Comparison of ENCODE assay signal across 28 mouse cellular contexts in genomic region chr13:41704806-41705205, GRCm38 (mm10).
DNase-seq lines count a peak whose midpoint lies in the region; ATAC-seq and TF ChIP-seq lines count a peak whose summit lies in the region.
"Had no signal": no experiment of that assay in that cellular context is flagged by ENCODE, and none has a peak within 500 bp of the region (broad histone marks: within the 10 kb centered on the region; RNA-seq: fewer than 3 reads in every experiment).

No protein-coding gene starts in this region.

- H3K4me2 ChIP-seq in kidney, embryonic 15.5 days = no peak overlapping the region
- H3K4me2 ChIP-seq in heart, embryonic 14.5 days (ENCODE audit: low read length) = no peak overlapping the region
- H3K4me2 ChIP-seq in hindbrain, embryonic 12.5 days (replicated peaks) = no peak overlapping the region
- H3K4me2 ChIP-seq: embryonic facial prominence, embryonic 12.5 days; forebrain, embryonic 12.5 days; intestine, embryonic 15.5 days; limb, embryonic 12.5 days; liver, embryonic 15.5 days; midbrain, embryonic 13.5 days; neural tube, embryonic 15.5 days had no signal

- ATAC-seq in kidney, embryonic 15.5 days (replicated peaks; ENCODE audit: low FRiP score) = no peak
- ATAC-seq in heart, embryonic 14.5 days (ENCODE audit: insufficient number of reproducible peaks, insufficient read depth, low FRiP score, low read depth) = no peak
- ATAC-seq in hindbrain, embryonic 12.5 days (ENCODE audit: low FRiP score) = no peak
- no peak for ATAC-seq in erythroblast, adult 5-6 weeks (replicated peaks; ENCODE audit: low FRiP score, poor library complexity, severe bottlenecking)
- ATAC-seq: forebrain, postnatal 0 days; hindbrain, postnatal 0 days; intestine, embryonic 15.5 days; midbrain, embryonic 13.5 days had no signal

- 73% methylated on average over 2 of the region's 2 CpGs for WGBS in heart, adult 2 months
- WGBS in kidney, embryonic 15.5 days = 98% methylated on average over 2 of the region's 2 CpGs
- 67% methylated on average over 2 of the region's 2 CpGs for WGBS in heart, embryonic 14.5 days
- 92% methylated on average over 2 of the region's 2 CpGs for WGBS in hindbrain, embryonic 12.5 days

- no peak for TF ChIP-seq EP300 in heart, adult 2 months (IDR thresholded peaks at IDR 0.05; ENCODE audit: insufficient read depth, low read depth, low read length)

- peaks cover 4% of the 10 kb centered on the region for H3K4me1 ChIP-seq in heart, adult 2 months (ENCODE audit: control insufficient read depth, insufficient read depth, low read length)
- peaks cover 23% of the 10 kb centered on the region for H3K4me1 ChIP-seq in kidney, embryonic 15.5 days
- H3K4me1 ChIP-seq in embryonic fibroblast, embryonic 13.5 days (ENCODE audit: control insufficient read depth, insufficient read depth, low read length) = peaks cover 8% of the 10 kb centered on the region
- H3K4me1 ChIP-seq in heart, embryonic 14.5 days (ENCODE audit: control insufficient read depth in 2 of 2, insufficient read depth in 2 of 2, low read length in 2 of 2) = peaks cover 35 to 49% of the 10 kb centered on the region in 2 experiments
- H3K4me1 ChIP-seq in hindbrain, embryonic 12.5 days = no peaks in the 10 kb centered on the region
- H3K4me1 ChIP-seq: embryonic facial prominence, embryonic 12.5 days; limb, embryonic 12.5 days; liver, embryonic 15.5 days; midbrain, embryonic 13.5 days had no signal

- intact Hi-C loops in heart, adult 2 months (cut with DNase I) = loop anchor here (5.0 kb wide), 4 partner anchors 43 to 882 kb away; partner anchors contain the start of gene Hivep1
- intact Hi-C loops in heart, postnatal 25 days (cut with DNase I) = loop anchor here (5.0 kb wide), 3 partner anchors 43 to 452 kb away; no protein-coding TSS in a partner anchor

- no peak overlapping the region for H3K9ac ChIP-seq in heart, adult 2 months (ENCODE audit: low read depth, low read length)
- H3K9ac ChIP-seq in kidney, embryonic 15.5 days = no peak overlapping the region
- no peak overlapping the region for H3K9ac ChIP-seq in heart, embryonic 14.5 days (ENCODE audit: low read length)
- no peak overlapping the region for H3K9ac ChIP-seq in hindbrain, embryonic 12.5 days
- H3K9ac ChIP-seq: embryonic facial prominence, embryonic 12.5 days; forebrain, embryonic 12.5 days; forebrain, postnatal 0 days; intestine, embryonic 15.5 days; limb, embryonic 12.5 days; liver, embryonic 15.5 days; midbrain, embryonic 13.5 days; neural tube, embryonic 15.5 days had no signal

- no peak for TF ChIP-seq POLR2A in heart, adult 2 months (IDR thresholded peaks at IDR 0.05; ENCODE audit: insufficient read depth, low read depth, low read length)
- no peak for TF ChIP-seq POLR2A in embryonic fibroblast, embryonic 13.5 days (IDR thresholded peaks at IDR 0.05; ENCODE audit: low read depth, low read length)

- no peak overlapping the region for H3K4me3 ChIP-seq in heart, adult 2 months
- H3K4me3 ChIP-seq in kidney, embryonic 15.5 days (replicated peaks) = no peak overlapping the region
- no peak overlapping the region for H3K4me3 ChIP-seq in embryonic fibroblast, embryonic 13.5 days (ENCODE audit: insufficient read depth, low read length)
- H3K4me3 ChIP-seq in heart, embryonic 14.5 days (ENCODE audit: control insufficient read depth in 1 of 2, insufficient read depth in 1 of 2, low read depth in 1 of 2, low read length in 2 of 2) = no peak overlapping the region
- H3K4me3 ChIP-seq in hindbrain, embryonic 12.5 days = no peak overlapping the region
- H3K4me3 ChIP-seq: embryonic facial prominence, embryonic 12.5 days; erythroblast, embryonic 14.5 days; forebrain, embryonic 12.5 days; intestine, embryonic 15.5 days; layer of hippocampus, adult 2 months; left cerebral cortex, adult 2 months; limb, embryonic 12.5 days; liver, embryonic 15.5 days; midbrain, embryonic 13.5 days; neural tube, embryonic 15.5 days had no signal

- DNase-seq in heart, adult 2 months = peak in 1 of 2 experiments; percentile 23
- DNase-seq in heart, postnatal 25 days (ENCODE audit: low spot score) = no peak
- DNase-seq in kidney, postnatal 25 days = no peak
- DNase-seq: adrenal gland, postnatal 10 days; cerebellum, adult 9-11 months; forebrain, postnatal 0 days; kidney, adult 8-10 months; retina, postnatal 1 day; right cerebral cortex, postnatal 14 days; thymus, postnatal 4 days had no signal

- TF ChIP-seq CTCF in heart, adult 2 months (IDR thresholded peaks at IDR 0.05) = no peak
- TF ChIP-seq CTCF in embryonic fibroblast, embryonic 13.5 days (IDR thresholded peaks at IDR 0.05; ENCODE audit: borderline replicate concordance, insufficient read depth, low read length) = no peak

- no peaks in the 10 kb centered on the region for H3K79me2 ChIP-seq in heart, adult 2 months (replicated peaks; ENCODE audit: control insufficient read depth, insufficient read depth, low read length)

- no peaks in the 10 kb centered on the region for H3K27me3 ChIP-seq in heart, adult 2 months (ENCODE audit: control insufficient read depth, insufficient read depth, low read length)
- no peaks in the 10 kb centered on the region for H3K27me3 ChIP-seq in kidney, embryonic 15.5 days
- H3K27me3 ChIP-seq in heart, embryonic 14.5 days (ENCODE audit: control insufficient read depth, insufficient read depth, low read length) = no peaks in the 10 kb centered on the region
- no peaks in the 10 kb centered on the region for H3K27me3 ChIP-seq in hindbrain, embryonic 12.5 days
- H3K27me3 ChIP-seq: embryonic facial prominence, embryonic 12.5 days; forebrain, embryonic 12.5 days; intestine, embryonic 15.5 days; limb, embryonic 12.5 days; liver, embryonic 15.5 days; neural tube, embryonic 15.5 days; Patski had no signal

- H3K27ac ChIP-seq in heart, adult 2 months = peak overlapping the region; percentile 67
- H3K27ac ChIP-seq in kidney, embryonic 15.5 days = peak overlapping the region; percentile 68
- H3K27ac ChIP-seq in embryonic fibroblast, embryonic 13.5 days (ENCODE audit: insufficient read depth, low read length) = peak overlapping the region; percentile 79
- H3K27ac ChIP-seq in heart, embryonic 14.5 days (replicated peaks in 1 of 2; ENCODE audit: control insufficient read depth in 1 of 2, insufficient read depth in 1 of 2, low read depth in 2 of 2, low read length in 2 of 2) = peak overlapping the region; percentile 29 to 81
- no peak overlapping the region for H3K27ac ChIP-seq in hindbrain, embryonic 12.5 days
- H3K27ac ChIP-seq: embryonic facial prominence, embryonic 12.5 days; forebrain, embryonic 12.5 days; hindbrain, postnatal 0 days; intestine, embryonic 15.5 days; layer of hippocampus, adult 2 months; left cerebral cortex, adult 2 months; limb, embryonic 12.5 days; liver, embryonic 15.5 days; macrophage; midbrain, embryonic 13.5 days; neural tube, embryonic 15.5 days had no signal

- H3K9me3 ChIP-seq in kidney, embryonic 15.5 days (replicated peaks) = no peaks in the 10 kb centered on the region
- no peaks in the 10 kb centered on the region; the same call in 1 of the 2 replicates for H3K9me3 ChIP-seq in heart, embryonic 14.5 days (ENCODE audit: control insufficient read depth, low read length)
- H3K9me3 ChIP-seq in hindbrain, embryonic 12.5 days (replicated peaks) = no peaks in the 10 kb centered on the region
- H3K9me3 ChIP-seq: embryonic facial prominence, embryonic 12.5 days; forebrain, embryonic 12.5 days; intestine, embryonic 15.5 days; limb, embryonic 12.5 days; liver, embryonic 15.5 days; midbrain, embryonic 13.5 days; neural tube, embryonic 15.5 days had no signal

- H3K36me3 ChIP-seq in heart, adult 2 months (ENCODE audit: control insufficient read depth, insufficient read depth, low read length) = peaks cover 2% of the 10 kb centered on the region
- no peaks in the 10 kb centered on the region for H3K36me3 ChIP-seq in kidney, embryonic 15.5 days
- no peaks in the 10 kb centered on the region for H3K36me3 ChIP-seq in heart, embryonic 14.5 days (ENCODE audit: control insufficient read depth, insufficient read depth, low read length)
- no peaks in the 10 kb centered on the region for H3K36me3 ChIP-seq in hindbrain, embryonic 12.5 days
- H3K36me3 ChIP-seq: embryonic facial prominence, embryonic 12.5 days; forebrain, embryonic 12.5 days; intestine, embryonic 15.5 days; limb, embryonic 12.5 days; liver, embryonic 15.5 days; midbrain, embryonic 13.5 days; neural tube, embryonic 15.5 days had no signal
